Mouse (Mus musculus): ENCODE results near the gene Thoc7. TPM values are rescaled to one million over a fixed set of nuclear protein-coding genes. Genes with fewer than 3 reads are reported as not detected.

The Thoc7 gene
- 10 to 100 TPM; 59.0 to 69.7 TPM for total RNA-seq (2023)

DNA sequence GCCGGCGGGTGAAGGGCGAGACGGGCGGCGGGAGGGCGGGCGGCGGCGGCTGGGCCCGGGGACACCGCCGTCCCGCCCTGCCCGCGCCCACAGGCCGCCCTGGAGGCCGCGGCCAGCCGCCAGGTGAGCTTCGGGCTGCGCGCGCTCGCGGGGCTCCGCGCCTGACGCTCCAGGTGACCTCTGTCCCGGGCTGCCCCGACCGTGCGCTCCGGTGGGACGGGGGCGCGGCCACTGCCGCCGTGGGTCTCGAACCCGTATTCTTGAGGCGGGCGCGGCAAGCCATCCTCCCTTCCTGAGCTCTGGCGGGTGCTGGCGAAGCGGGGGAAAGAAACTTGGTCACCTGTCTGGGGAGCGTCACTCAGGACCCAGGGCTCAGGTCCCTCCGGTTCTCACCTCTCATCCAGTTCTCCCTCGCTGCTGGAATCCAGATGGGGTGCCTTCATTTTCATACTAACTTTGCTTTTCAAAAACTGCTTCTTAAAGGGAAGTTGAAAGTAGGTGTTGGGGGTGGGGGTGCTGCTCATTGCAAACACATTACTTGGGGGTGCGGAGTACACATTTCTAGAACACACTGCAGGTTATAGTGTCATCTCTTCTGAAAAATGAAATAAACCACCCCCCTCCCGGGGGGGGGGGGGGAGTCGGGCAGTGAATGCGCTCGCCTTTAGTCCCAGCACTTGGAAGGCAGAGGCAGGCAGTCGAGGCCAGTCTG, at the start of gene Thoc7, which contains the start of gene Atxn7:
Thoc7 (minus strand) TSS at position 452 of the 712 bp plus-strand sequence.
Atxn7 (plus strand) TSS at position 40 of the 712 bp plus-strand sequence.

GRCm38 (mm10) chr14:13914387-13915082, 47.1 kb downstream of the Thoc7 start, which contains the start of gene Gm281:
Gene Gm281 (minus strand): TSS chr14:13914478.

Other genes with a start within 250 kb of the Thoc7 start
- gene Gm281, start 47.4 kb downstream of the Thoc7 start, total RNA-seq (2023) = not detected
- gene Atxn7, start 412 bp downstream of the Thoc7 start, total RNA-seq (2023) = 10 to 100 TPM; 64.3 to 66.8 TPM
- 10 to 100 TPM; 75.1 to 77.2 TPM for gene Psmd6, start 159.1 kb upstream of the Thoc7 start, total RNA-seq (2023)
- gene Olfr720, start 225.0 kb upstream of the Thoc7 start, total RNA-seq (2023) = not detected